Mouse (Mus musculus): ENCODE results near the gene Pdcl3.

- TF ChIP-seq POLR2A (IDR thresholded peaks at IDR 0.05; ENCODE audit: insufficient read depth, low read depth, low read length) (no peak), CTCF (IDR thresholded peaks at IDR 0.05; ENCODE audit: insufficient read depth, low read depth, low read length) (no peak)
These were observed 40.4 kb downstream of the Pdcl3 start for GRCm38 (mm10) chr1:39025840-39026239.
